In genomic region chr17:7273054-7273453, GRCm38 (mm10) we compare ENCODE assay signal across 9 mouse cellular contexts. TPM values are rescaled to one million over a fixed set of nuclear protein-coding genes. Genes with fewer than 3 reads are reported as not detected.
DNase-seq lines count a peak whose midpoint lies in the region; ATAC-seq lines count a peak whose summit lies in the region.
"Had no signal": no experiment of that assay in that cellular context is flagged by ENCODE, and none has a peak within 500 bp of the region (broad histone marks: within the 10 kb centered on the region; RNA-seq: fewer than 3 reads in every experiment).

No protein-coding gene starts in this region.

- no peaks in the 10 kb centered on the region; the same call in none of the 2 replicates for H3K4me1 ChIP-seq in hindbrain, embryonic 16.5 days (ENCODE audit: control insufficient read depth, insufficient read depth, low read depth, low read length)
- H3K4me1 ChIP-seq in liver, embryonic 12.5 days, result peaks cover 21% of the 10 kb centered on the region

- no peak overlapping the region for H3K9ac ChIP-seq in hindbrain, embryonic 16.5 days (ENCODE audit: low read depth, low read length)
- H3K9ac ChIP-seq in liver, embryonic 12.5 days, result no peak overlapping the region

- WGBS in hindbrain, embryonic 16.5 days, result 43% methylated on average over 9 of the region's 9 CpGs
- 58% methylated on average over 9 of the region's 9 CpGs for whole genome bisulfite sequencing in liver, embryonic 12.5 days (ENCODE audit: insufficient replicate concordance)

- no peaks in the 10 kb centered on the region for H3K9me3 ChIP-seq in hindbrain, embryonic 16.5 days (ENCODE audit: control insufficient read depth, low read length)
- H3K9me3 ChIP-seq in liver, embryonic 12.5 days (replicated peaks), result no peaks in the 10 kb centered on the region

- ATAC-seq in hindbrain, embryonic 16.5 days, result peak; percentile 27; the same call in 1 of the 2 replicates
- ATAC-seq in liver, embryonic 12.5 days, result no peak

- H3K4me3 ChIP-seq in hindbrain, embryonic 16.5 days (ENCODE audit: low read length), result no peak overlapping the region
- no peak overlapping the region for H3K4me3 ChIP-seq in liver, embryonic 12.5 days

- DNase-seq in cerebellum, postnatal 10 days, result peak; percentile 36 to 48
- no peak for DNase-seq in cerebellum, adult 11-12 months
- DNase-seq in gastrocnemius, postnatal 25 days, result peak; percentile 41
- DNase-seq in right cerebral cortex, postnatal 4 days, result no peak
- no peak for DNase-seq in frontal cortex, postnatal 25 days (ENCODE audit: low spot score in 2 of 2)
- DNase-seq in lung, postnatal 36 days, result no peak

- no peak overlapping the region for H3K4me2 ChIP-seq in hindbrain, embryonic 16.5 days (ENCODE audit: low read length)
- H3K4me2 ChIP-seq in liver, embryonic 12.5 days, result 0 out of 2 replicates have a peak overlapping the region, but pooled peaks have one; percentile 3

- 0 out of 2 replicates have a peak, but pooled peaks cover 4% of the 10 kb centered on the region for H3K36me3 ChIP-seq in hindbrain, embryonic 16.5 days (ENCODE audit: control insufficient read depth, insufficient read depth, low read length)
- no peaks in the 10 kb centered on the region for H3K36me3 ChIP-seq in liver, embryonic 12.5 days

- no peak overlapping the region for H3K27ac ChIP-seq in hindbrain, embryonic 16.5 days (ENCODE audit: low read depth, low read length)
- H3K27ac ChIP-seq in liver, embryonic 12.5 days, result no peak overlapping the region

- no peaks in the 10 kb centered on the region for H3K27me3 ChIP-seq in hindbrain, embryonic 16.5 days (replicated peaks; ENCODE audit: control insufficient read depth, insufficient read depth, low read length)
- H3K27me3 ChIP-seq in liver, embryonic 12.5 days (replicated peaks), result no peaks in the 10 kb centered on the region

RNA-seq across cellular contexts. Expression of gene Tcp10a, which starts 51.4 kb away (rescaled TPM):
- total RNA-seq in gastrocnemius, postnatal 25 days (2021), result not detected
- 0.09 and 0.13 TPM in 2 replicates for polyA plus RNA-seq in hindbrain, embryonic 16.5 days (2015; fragmentation: Nextera tagmentation; extraction: Ambion mirVana)
- not detected in 2 replicates for polyA plus RNA-seq in liver, embryonic 12.5 days (2016; fragmentation: Nextera tagmentation; extraction: Ambion mirVana)
- polyA plus RNA-seq: C2C12 had no signal

Comparison
In these comparisons a context has a peak if more than half of its experiments do, and no peak if none do; other contexts are left out.
1. DNase-seq: peak in cerebellum, postnatal 10 days (2 of 2) and gastrocnemius, postnatal 25 days (single experiment); none in cerebellum, adult 11-12 months (single experiment), right cerebral cortex, postnatal 4 days (single experiment), frontal cortex, postnatal 25 days (0 of 2) and lung, postnatal 36 days (single experiment).